23 mouse cellular contexts compared by ENCODE assay signal in genomic region chr11:97982721-97983120, GRCm38 (mm10). TPM values are rescaled to one million over a fixed set of nuclear protein-coding genes. Genes with fewer than 3 reads are reported as not detected.
DNase-seq lines count a peak whose midpoint lies in the region; TF ChIP-seq lines count a peak whose summit lies in the region.
"Had no signal": no experiment of that assay in that cellular context is flagged by ENCODE, and none has a peak within 500 bp of the region (broad histone marks: within the 10 kb centered on the region; RNA-seq: fewer than 3 reads in every experiment).

No protein-coding gene starts in this region.

- peaks cover 86% of the 10 kb centered on the region for H3K4me1 ChIP-seq in E14TG2a.4 (replicated peaks; ENCODE audit: low read depth, low read length)
- H3K4me1 ChIP-seq in limb, embryonic 10.5 days: peaks cover 39% of the 10 kb centered on the region

- TF ChIP-seq CTCF in E14TG2a.4 (conservative IDR thresholded peaks at IDR 0.05; ENCODE audit: low read length): no peak

- H3K27me3 ChIP-seq in E14TG2a.4 (ENCODE audit: insufficient read depth, low read length): no peaks in the 10 kb centered on the region; the same call in 1 of the 2 replicates
- peaks cover 51% of the 10 kb centered on the region for H3K27me3 ChIP-seq in limb, embryonic 10.5 days (ENCODE audit: low read depth, poor library complexity, severe bottlenecking)
- H3K27me3 ChIP-seq: Patski had no signal

- H3K4me3 ChIP-seq in E14TG2a.4 (replicated peaks; ENCODE audit: low read length): peak overlapping the region; percentile 37; the same call in 1 of the 2 replicates
- H3K4me3 ChIP-seq in limb, embryonic 10.5 days: no peak overlapping the region
- H3K4me3 ChIP-seq: embryonic facial prominence, embryonic 13.5 days; embryonic facial prominence, embryonic 15.5 days; erythroblast, embryonic 14.5 days; forebrain, embryonic 10.5 days; forebrain, embryonic 12.5 days had no signal

- no peaks in the 10 kb centered on the region for H3K9me3 ChIP-seq in E14TG2a.4 (ENCODE audit: low read length)
- H3K9me3 ChIP-seq in limb, embryonic 10.5 days (replicated peaks): no peaks in the 10 kb centered on the region
- H3K9me3 ChIP-seq: embryonic facial prominence, embryonic 13.5 days; embryonic facial prominence, embryonic 15.5 days; forebrain, embryonic 10.5 days; forebrain, embryonic 12.5 days; G1E had no signal

- peaks cover 9% of the 10 kb centered on the region for H3K36me3 ChIP-seq in E14TG2a.4 (ENCODE audit: insufficient read depth, low read length)
- no peaks in the 10 kb centered on the region for H3K36me3 ChIP-seq in limb, embryonic 10.5 days
- H3K36me3 ChIP-seq: embryonic facial prominence, embryonic 13.5 days; embryonic facial prominence, embryonic 15.5 days; forebrain, embryonic 10.5 days; forebrain, embryonic 12.5 days had no signal

- DNase-seq in adrenal gland, adult (ENCODE audit: inconsistent age in 2 of 2, low spot score in 1 of 2): peak; percentile 54 to 67
- no peak for DNase-seq in adrenal gland, adult 8-10 months
- DNase-seq in limb, embryonic 10.5 days (ENCODE audit: low spot score): no peak
- DNase-seq in T-cell, adult 2 months (ENCODE audit: low spot score): no peak
- DNase-seq: adrenal gland, postnatal 10 days; adrenal gland, postnatal 25 days; B cell, adult 2 months; cerebellum, adult 11 months; cerebellum, adult 18-20 months; cerebellum, adult 8-10 months; cerebellum, adult 9-11 months; cerebellum, postnatal 14 days; cerebellum, postnatal 36 days; embryo, embryonic 11 days had no signal

- 88% methylated on average over 9 of the region's 9 CpGs for WGBS in limb, embryonic 10.5 days

- peak overlapping the region; percentile 16; the same call in 1 of the 2 replicates for H3K27ac ChIP-seq in limb, embryonic 10.5 days
- H3K27ac ChIP-seq: embryonic facial prominence, embryonic 13.5 days; embryonic facial prominence, embryonic 15.5 days; forebrain, embryonic 10.5 days; forebrain, embryonic 12.5 days had no signal

RNA-seq across cellular contexts. Expression of gene Plxdc1, which starts 3.5 kb away (rescaled TPM):
- 10 to 100 TPM; 13.5 to 36.2 (median 24.0) TPM for total RNA-seq in adrenal gland, adult 8-10 months (2022)
- not detected in 2 replicates for polyA plus RNA-seq in limb, embryonic 10.5 days (2016; fragmentation: Nextera tagmentation; extraction: Ambion mirVana)

RNA-seq across cellular contexts. Expression of gene Arl5c, which starts 13.3 kb away (rescaled TPM):
- 1 to 10 TPM in 3 of 4 experiments, under 1 TPM in 1; 0.44 to 1.8 (median 1.4) TPM for total RNA-seq in adrenal gland, adult 8-10 months (2022)
- 12.4 and 17.8 TPM in 2 replicates for polyA plus RNA-seq in limb, embryonic 10.5 days (2016; fragmentation: Nextera tagmentation; extraction: Ambion mirVana)
- polyA plus RNA-seq: erythroblast, embryonic 14.5 days; G1E had no signal

RNA-seq across cellular contexts. Expression of gene Cacnb1, which starts 40.1 kb away (rescaled TPM):
- 10 to 100 TPM in 2 of 4 experiments, 1 to 10 TPM in 2; 7.8 to 18.8 (median 13.6) TPM for total RNA-seq in adrenal gland, adult 8-10 months (2022)
- polyA plus RNA-seq in limb, embryonic 10.5 days (2016; fragmentation: Nextera tagmentation; extraction: Ambion mirVana): 3.4 and 6.5 TPM in 2 replicates
- total RNA-seq: common myeloid progenitor, adult 5-6 weeks had no signal

RNA-seq across cellular contexts. Expression of gene Rpl19, which starts 43.8 kb away (rescaled TPM):
- 1,000 to 10,000 TPM in 2 of 4 experiments, 100 to 1,000 TPM in 2; 894 to 1,148 (median 997) TPM for total RNA-seq in adrenal gland, adult 8-10 months (2022)
- 1,186 and 1,476 TPM in 2 replicates for polyA plus RNA-seq in limb, embryonic 10.5 days (2016; fragmentation: Nextera tagmentation; extraction: Ambion mirVana)

Comparison
In these comparisons a context has a peak if more than half of its experiments do, and no peak if none do; other contexts are left out.
1. DNase-seq: peak in adrenal gland, adult (2 of 2); none in adrenal gland, adult 8-10 months (single experiment), limb, embryonic 10.5 days (single experiment) and T-cell, adult 2 months (single experiment).